Mouse (Mus musculus) lung, adult 2 months (tissue): ENCODE measurements at regions not wholly inside any gene's neighbourhood (a gene's known extent, or its start where the extent isn't known, plus 50 kb on each side); places are given as distances from the start of the nearest gene placed in this dataset.

Experiments
- CTCF ChIP-seq: fragments of 200-500 bp; IDR thresholded peaks from 2 replicates; pipeline ENCODE4 v1.5.1; 2011; ENCODE audit warnings: mild to moderate bottlenecking, low read length, control low read depth; ENCODE audit not compliant: insufficient read depth
- POLR2A ChIP-seq: fragments of 200-500 bp; IDR thresholded peaks from 2 replicates; pipeline ENCODE4 v1.6.1; 2011; ENCODE audit warnings: low read depth, mild to moderate bottlenecking, control low read depth, low read length, borderline replicate concordance; ENCODE audit errors: extremely low read depth

DNA sequence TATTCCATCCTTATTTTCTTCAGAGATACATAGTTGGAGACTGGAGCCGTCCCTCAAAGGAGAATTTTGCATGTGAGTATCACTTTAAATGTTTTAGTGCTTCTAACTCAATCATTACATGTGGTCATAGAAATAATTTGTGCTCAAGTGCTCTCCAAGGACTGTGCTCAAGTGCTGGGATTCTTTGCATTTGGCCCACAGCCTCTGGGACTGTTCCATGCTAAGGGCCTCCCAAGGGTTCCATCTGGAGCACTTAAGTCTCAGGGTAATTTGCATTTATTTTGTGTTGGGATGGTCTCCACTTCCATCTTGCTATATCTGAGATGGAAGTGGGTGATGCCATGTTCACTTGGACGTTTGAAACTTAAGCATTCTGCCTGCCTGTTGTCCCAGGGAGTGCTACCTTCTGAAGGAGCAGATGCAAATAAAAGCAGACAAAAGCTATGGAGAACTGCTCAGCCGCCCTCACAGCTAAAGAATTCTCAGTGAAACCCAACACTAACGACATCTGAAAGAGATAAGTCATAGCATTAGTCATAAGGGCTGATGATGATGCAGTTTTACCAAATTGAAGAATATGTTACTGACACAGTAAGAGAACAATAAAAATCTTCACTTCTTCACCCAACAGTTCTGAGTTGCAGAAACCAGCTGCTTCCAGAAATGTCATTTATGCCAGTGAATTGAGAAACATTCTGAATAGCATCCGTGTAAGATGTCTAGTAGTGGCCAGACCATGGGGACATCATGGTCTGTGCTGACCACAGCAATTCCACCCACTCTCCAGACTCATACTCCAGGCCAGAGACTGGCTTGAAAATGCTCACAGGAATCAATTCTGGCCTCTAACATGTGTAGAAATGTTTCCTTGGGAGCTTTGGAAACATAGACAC lies 237.4 kb upstream of the Tbx18 start:
- TF ChIP-seq CTCF = no peak
- TF ChIP-seq POLR2A = no peak
